Mouse (Mus musculus) forebrain, embryonic 11.5 days (tissue): ENCODE results near the gene Stx4a. TPM values are rescaled to one million over a fixed set of nuclear protein-coding genes. Genes with fewer than 3 reads are reported as not detected.
"Not testable (repeated sequence)": the region's sequence is repeated elsewhere in the genome, so short reads cannot be mapped to it uniquely, and the experiment has no call there.

Experiments used
- ATAC-seq: fragments of 200-750 bp; cut with Nextera tagmentation; replicated peaks from 2 replicates; pipeline ENCODE4 v1.8.0; 2017; ENCODE audit warnings: moderate TSS enrichment; ENCODE audit not compliant: low FRiP score
- DNase-seq: peaks from one replicate; pipeline ENCODE4 v3.0.0-alpha.2; 2017; ENCODE audit warnings: low spot score
- H3K27ac ChIP-seq: fragments of 300-500 bp; sonication (generic); 2 replicates; pipeline ENCODE4 v1.5.1; 2014; ENCODE audit warnings: low read depth, low read length
- H3K27me3 ChIP-seq: fragments of 300-500 bp; sonication (generic); 2 replicates; pipeline ENCODE4 v1.6.1; 2014; ENCODE audit warnings: mild to moderate bottlenecking, low read length, mixed read lengths; ENCODE audit not compliant: control insufficient read depth, insufficient read depth
- H3K36me3 ChIP-seq: fragments of 300-500 bp; sonication (generic); 2 replicates; pipeline ENCODE4 v1.6.1; 2014; ENCODE audit warnings: mild to moderate bottlenecking, low read length, moderate library complexity, mixed read lengths; ENCODE audit not compliant: control insufficient read depth, insufficient read depth
- H3K4me1 ChIP-seq: fragments of 300-500 bp; sonication (generic); replicated peaks from 2 replicates; pipeline ENCODE4 v1.6.1; 2014; ENCODE audit warnings: low read length, mixed read lengths; ENCODE audit not compliant: control insufficient read depth, insufficient read depth
- H3K4me2 ChIP-seq: fragments of 300-500 bp; sonication (generic); 2 replicates; pipeline ENCODE4 v1.6.1; 2014; ENCODE audit warnings: low read depth, mild to moderate bottlenecking, low read length, moderate library complexity, mixed read lengths; ENCODE audit not compliant: severe bottlenecking
- H3K4me3 ChIP-seq: fragments of 300-500 bp; sonication (generic); 2 replicates; pipeline ENCODE4 v1.5.1; 2014; ENCODE audit warnings: low read depth, low read length
- H3K9ac ChIP-seq: fragments of 300-500 bp; sonication (generic); 2 replicates; pipeline ENCODE4 v1.6.1; 2014; ENCODE audit warnings: low read length
- H3K9me3 ChIP-seq: fragments of 300-500 bp; sonication (generic); 2 replicates; pipeline ENCODE4 v1.6.1; 2016; ENCODE audit warnings: low read length, mixed read lengths; ENCODE audit not compliant: control insufficient read depth
- WGBS: fragments of 180-500 bp; shearing (Covaris S2); extraction: QIAGEN DNeasy Blood & Tissue Kit; methylation state at CpG from one replicate; pipeline ENCODE4 v1.1.7; 2014; 5-methylcytosine and 5-hydroxymethylcytosine counted together
- polyA plus RNA-seq: library from polyadenylated mRNA; unstranded; fragments of >200 nt; fragmentation: Nextera tagmentation; extraction: Ambion mirVana; gene quantifications from 2 replicates; pipeline ENCODE4 v1.2.1, GENCODE M21; 2014

Stx4a gene
- polyA plus RNA-seq, 1 experiment from 2014 or later: 10.1 TPM

- Histone ChIP-seq H3K4me1 (no peaks in the 10 kb centered on the region), H3K27ac (no peak overlapping the region), H3K27me3 (no peaks in the 10 kb centered on the region), H3K9ac (no peak overlapping the region), H3K9me3 (no peaks in the 10 kb centered on the region), H3K4me2 (no peak overlapping the region), H3K36me3 (no peaks in the 10 kb centered on the region), H3K4me3 (no peak overlapping the region)
- DNase-seq (no peak), ATAC-seq (no peak)
- 79% methylated on average over 7 of the region's 7 CpGs for WGBS
Observed at GRCm38 (mm10) chr7:127817053-127817452, 7.0 kb upstream of the Stx4a start.

GRCm38 (mm10) chr7:127817776-127818175 lies 6.3 kb upstream of the Stx4a start:
- H3K4me3 ChIP-seq: no peak overlapping the region
- H3K4me2 ChIP-seq: no peak overlapping the region
- ATAC-seq: no peak
- H3K4me1 ChIP-seq: no peaks in the 10 kb centered on the region
- no peaks in the 10 kb centered on the region for H3K27me3 ChIP-seq
- no peaks in the 10 kb centered on the region for H3K9me3 ChIP-seq
- no peak overlapping the region for H3K27ac ChIP-seq
- H3K36me3 ChIP-seq: no peaks in the 10 kb centered on the region
- WGBS: 90% methylated on average over 5 of the region's 5 CpGs
- DNase-seq: no peak
- H3K9ac ChIP-seq: no peak overlapping the region

- H3K4me1 ChIP-seq: peaks cover 2% of the 10 kb centered on the region; the same call in 1 of the 2 replicates
- H3K4me3 ChIP-seq: no peak overlapping the region
- no peak overlapping the region for H3K27ac ChIP-seq
- H3K27me3 ChIP-seq: no peaks in the 10 kb centered on the region
- no peak overlapping the region for H3K9ac ChIP-seq
- ATAC-seq (no peak), DNase-seq (no peak)
- H3K4me2 ChIP-seq: no peak overlapping the region
- no peaks in the 10 kb centered on the region for H3K36me3 ChIP-seq
- WGBS: 79% methylated on average over 13 of the region's 13 CpGs
- H3K9me3 ChIP-seq: no peaks in the 10 kb centered on the region
Observed at GRCm38 (mm10) chr7:127820836-127821509, 3.1 kb upstream of the Stx4a start.

GRCm38 (mm10) chr7:127822494-127822893 lies 1.6 kb upstream of the Stx4a start:
- Histone ChIP-seq H3K36me3 (no peaks in the 10 kb centered on the region), H3K4me1 (peaks cover 2% of the 10 kb centered on the region; the same call in 1 of the 2 replicates), H3K9me3 (no peaks in the 10 kb centered on the region), H3K27ac (no peak overlapping the region), H3K4me3 (no peak overlapping the region), H3K9ac (no peak overlapping the region), H3K4me2 (no peak overlapping the region), H3K27me3 (no peaks in the 10 kb centered on the region)
- no peak for ATAC-seq
- 95% methylated on average over 3 of the region's 3 CpGs for WGBS
- no peak for DNase-seq

- H3K27ac ChIP-seq: no peak overlapping the region
- DNase-seq: no peak
- 65% methylated on average over 11 of the region's 11 CpGs for WGBS
Observed at GRCm38 (mm10) chr7:127823236-127824171, 590 bp upstream of the Stx4a start.

GRCm38 (mm10) chr7:127835550-127835949 lies 11.5 kb downstream of the Stx4a start:
- H3K4me3 ChIP-seq: no peak overlapping the region
- 79% methylated on average over 2 of the region's 2 CpGs for whole genome bisulfite sequencing
- DNase-seq (no peak), ATAC-seq (no peak)
- no peak overlapping the region for H3K9ac ChIP-seq
- no peaks in the 10 kb centered on the region for H3K27me3 ChIP-seq
- H3K4me1 ChIP-seq: no peaks in the 10 kb centered on the region
- H3K36me3 ChIP-seq: no peaks in the 10 kb centered on the region
- no peaks in the 10 kb centered on the region for H3K9me3 ChIP-seq
- no peak overlapping the region for H3K27ac ChIP-seq
- H3K4me2 ChIP-seq: no peak overlapping the region

More at GRCm38 (mm10) chr7:127823236-127824171, 590 bp upstream of the Stx4a start:
- peak overlapping the region; percentile 57 for H3K4me2 ChIP-seq
- no peaks in the 10 kb centered on the region for H3K27me3 ChIP-seq
- no peaks in the 10 kb centered on the region for H3K9me3 ChIP-seq
- H3K36me3 ChIP-seq: no peaks in the 10 kb centered on the region
- 0 out of 2 replicates have a peak, but pooled peaks have one; percentile 8 for ATAC-seq
- H3K9ac ChIP-seq: peak overlapping the region; percentile 75
- peak overlapping the region; percentile 53 for H3K4me3 ChIP-seq
- H3K4me1 ChIP-seq: peaks cover 2% of the 10 kb centered on the region; the same call in 1 of the 2 replicates

GRCm38 (mm10) chr7:127837473-127837872 lies 13.4 kb downstream of the Stx4a start:
- Histone ChIP-seq H3K9ac (no peak overlapping the region), H3K4me1 (peaks cover 6% of the 10 kb centered on the region; the same call in 1 of the 2 replicates), H3K4me2 (no peak overlapping the region), H3K36me3 (no peaks in the 10 kb centered on the region), H3K4me3 (no peak overlapping the region), H3K27me3 (no peaks in the 10 kb centered on the region), H3K27ac (no peak overlapping the region), H3K9me3 (no peaks in the 10 kb centered on the region)
- ATAC-seq (no peak), DNase-seq (no peak)
- 88% methylated on average over 5 of the region's 5 CpGs for whole genome bisulfite sequencing

- H3K36me3 ChIP-seq, H3K4me1 ChIP-seq, H3K4me3 ChIP-seq, ATAC-seq, H3K4me2 ChIP-seq, H3K9me3 ChIP-seq, H3K27me3 ChIP-seq, H3K9ac ChIP-seq, DNase-seq, H3K27ac ChIP-seq: not testable (repeated sequence)
- 72% methylated on average over 4 of the region's 4 CpGs for WGBS
Observed at GRCm38 (mm10) chr7:127837878-127838277, 13.8 kb downstream of the Stx4a start.
